ENCODE assay signal across 16 mouse cellular contexts in the genomic region with DNA sequence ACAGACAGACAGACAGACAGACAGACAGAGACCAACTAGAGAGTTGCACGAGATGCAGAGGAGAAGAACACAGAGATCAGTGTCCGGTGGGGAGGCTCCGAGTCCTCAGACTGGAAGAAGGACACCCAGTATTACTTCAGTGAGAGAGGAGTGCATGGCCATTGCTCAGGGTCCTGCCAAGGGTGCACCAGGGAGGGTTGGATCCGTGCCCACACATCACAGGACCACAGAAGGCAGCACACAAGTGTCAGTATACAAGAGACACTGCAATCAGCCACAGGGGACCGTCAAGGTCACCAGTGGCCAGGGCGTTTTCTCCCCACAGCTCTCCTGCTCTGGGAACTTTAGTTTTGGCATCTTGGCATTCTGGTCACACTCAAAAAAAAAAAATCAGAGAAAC.
A peak's percentile ranks its signal among the peaks of the same experiment; 100 is the strongest.
DNase-seq lines count a peak whose midpoint lies in the region; ATAC-seq and TF ChIP-seq lines count a peak whose summit lies in the region.
"Had no signal": no experiment of that assay in that cellular context is flagged by ENCODE, and none has a peak within 500 bp of the region (broad histone marks: within the 10 kb centered on the region; RNA-seq: fewer than 3 reads in every experiment).

No protein-coding gene starts in this region.

- peaks cover 38% of the 10 kb centered on the region for H3K36me3 ChIP-seq in kidney, embryonic 15.5 days
- peaks cover 39% of the 10 kb centered on the region for H3K36me3 ChIP-seq in heart, postnatal 0 days (replicated peaks; ENCODE audit: control insufficient read depth, insufficient read depth, low read length)

- H3K27me3 ChIP-seq in kidney, embryonic 15.5 days = no peaks in the 10 kb centered on the region
- H3K27me3 ChIP-seq in heart, postnatal 0 days (ENCODE audit: control insufficient read depth, insufficient read depth, low read length) = no peaks in the 10 kb centered on the region
- H3K27me3 ChIP-seq: embryonic facial prominence, embryonic 12.5 days; forebrain, embryonic 13.5 days; midbrain, embryonic 12.5 days; neural tube, embryonic 12.5 days had no signal

- peak; percentile 34 for DNase-seq in kidney, adult 11 months
- peak; percentile 10 for DNase-seq in NIH3T3 (ENCODE audit: low read depth)
- DNase-seq in adrenal gland, adult 2 months = peak; percentile 44
- DNase-seq in heart, postnatal 0 days (ENCODE audit: low spot score) = peak; percentile 65
- no peak for DNase-seq in layer of hippocampus, postnatal 25 days (ENCODE audit: extremely low spot score in 1 of 2, low spot score in 1 of 2)
- no peak for DNase-seq in spleen, adult 18-20 months
- DNase-seq in frontal cortex, postnatal 36 days (ENCODE audit: low spot score in 2 of 2) = no peak
- DNase-seq: cerebellum, adult 2 months; lung, embryonic 14.5 days; thymus, adult 18-20 months had no signal

- no peak for TF ChIP-seq EP300 in heart, postnatal 0 days (IDR thresholded peaks at IDR 0.05; ENCODE audit: low read depth)

- H3K4me2 ChIP-seq in kidney, embryonic 15.5 days = no peak overlapping the region
- no peak overlapping the region for H3K4me2 ChIP-seq in heart, postnatal 0 days (ENCODE audit: low read depth, low read length)
- H3K4me2 ChIP-seq: embryonic facial prominence, embryonic 12.5 days; forebrain, embryonic 13.5 days; lung, embryonic 14.5 days; midbrain, embryonic 12.5 days; neural tube, embryonic 12.5 days had no signal

- 87% methylated on average over 6 of the region's 6 CpGs for WGBS in kidney, embryonic 15.5 days
- WGBS in heart, postnatal 0 days = 50% methylated on average over 6 of the region's 6 CpGs

- no peaks in the 10 kb centered on the region for H3K4me1 ChIP-seq in kidney, embryonic 15.5 days
- H3K4me1 ChIP-seq in heart, postnatal 0 days (ENCODE audit: control insufficient read depth, insufficient read depth) = no peaks in the 10 kb centered on the region
- H3K4me1 ChIP-seq: embryonic facial prominence, embryonic 12.5 days; limb, embryonic 10.5 days; midbrain, embryonic 12.5 days; neural tube, embryonic 12.5 days had no signal

- ATAC-seq in kidney, embryonic 15.5 days (replicated peaks; ENCODE audit: low FRiP score) = no peak
- peak; percentile 87 for ATAC-seq in heart, postnatal 0 days (ENCODE audit: insufficient read depth, low read depth)
- ATAC-seq: forebrain, embryonic 13.5 days had no signal

- no peak overlapping the region for H3K27ac ChIP-seq in kidney, embryonic 15.5 days
- H3K27ac ChIP-seq in heart, postnatal 0 days (ENCODE audit: low read depth) = peak overlapping the region; percentile 47
- H3K27ac ChIP-seq: embryonic facial prominence, embryonic 12.5 days; forebrain, embryonic 13.5 days; limb, embryonic 10.5 days; midbrain, embryonic 12.5 days; neural tube, embryonic 12.5 days had no signal

- TF ChIP-seq CTCF in heart, postnatal 0 days (IDR thresholded peaks at IDR 0.05; ENCODE audit: low read depth) = no peak

- no peak overlapping the region for H3K4me3 ChIP-seq in kidney, embryonic 15.5 days (replicated peaks)
- no peak overlapping the region for H3K4me3 ChIP-seq in heart, postnatal 0 days (ENCODE audit: low read depth, low read length)
- H3K4me3 ChIP-seq: embryonic facial prominence, embryonic 12.5 days; forebrain, embryonic 13.5 days; limb, embryonic 10.5 days; midbrain, embryonic 12.5 days; neural tube, embryonic 12.5 days had no signal

- H3K9ac ChIP-seq in kidney, embryonic 15.5 days = no peak overlapping the region
- H3K9ac ChIP-seq in heart, postnatal 0 days (replicated peaks; ENCODE audit: low read depth, low read length) = no peak overlapping the region
- H3K9ac ChIP-seq: embryonic facial prominence, embryonic 12.5 days; forebrain, embryonic 13.5 days; lung, embryonic 14.5 days; midbrain, embryonic 12.5 days; neural tube, embryonic 12.5 days had no signal

- no peaks in the 10 kb centered on the region for H3K9me3 ChIP-seq in kidney, embryonic 15.5 days (replicated peaks)
- H3K9me3 ChIP-seq in heart, postnatal 0 days (replicated peaks; ENCODE audit: control insufficient read depth, low read length) = no peaks in the 10 kb centered on the region
- H3K9me3 ChIP-seq: embryonic facial prominence, embryonic 12.5 days; forebrain, embryonic 13.5 days; limb, embryonic 10.5 days; midbrain, embryonic 12.5 days; neural tube, embryonic 12.5 days had no signal

Comparison
In these comparisons a context has a peak if more than half of its experiments do, and no peak if none do; other contexts are left out.
1. DNase-seq: peak in kidney, adult 11 months (single experiment), NIH3T3 (single experiment), adrenal gland, adult 2 months (single experiment) and heart, postnatal 0 days (single experiment); none in layer of hippocampus, postnatal 25 days (0 of 2), spleen, adult 18-20 months (0 of 2) and frontal cortex, postnatal 36 days (0 of 2).